Mouse (Mus musculus) C2C12 (cell line): Measurements from ENCODE around the gene Pigq.

ENCODE experiments used
- CTCF ChIP-seq: IDR thresholded peaks from one replicate; pipeline ENCODE4 v1.5.1; 2011; ENCODE audit not compliant: control insufficient read depth, insufficient read depth, insufficient read length
- FOSL1 ChIP-seq: IDR thresholded peaks from one replicate; pipeline ENCODE4 v1.8.0; 2011; ENCODE audit warnings: mild to moderate bottlenecking, low read length; ENCODE audit not compliant: poor library complexity, insufficient read depth, severe bottlenecking
- MAX ChIP-seq: IDR thresholded peaks from one replicate; pipeline ENCODE4 v1.6.1; 2011; ENCODE audit warnings: mild to moderate bottlenecking, control low read depth
- MYOD1 ChIP-seq: IDR thresholded peaks from one replicate; pipeline ENCODE4 v1.6.1; 2011; ENCODE audit warnings: low read depth; ENCODE audit not compliant: control insufficient read depth, insufficient read length
- MYOG ChIP-seq: IDR thresholded peaks from one replicate; pipeline ENCODE4 v1.6.1; 2011; ENCODE audit not compliant: control insufficient read depth, insufficient read length; ENCODE audit errors: extremely low read depth

- no peak for TF ChIP-seq MAX
- TF ChIP-seq FOSL1, result no peak
- no peak for TF ChIP-seq CTCF
- TF ChIP-seq MYOD1, result no peak
- no peak for TF ChIP-seq MYOG
These were observed 63.0 kb downstream of the Pigq start for GRCm38 (mm10) chr17:25881691-25882090.
